Mouse (Mus musculus) neural tube, embryonic 10.5 days (tissue): ENCODE results near the gene 4930503B20Rik.

ENCODE experiments used
- DNase-seq: peaks from one replicate; pipeline ENCODE4 v3.0.0-alpha.2; 2017; ENCODE audit warnings: low spot score; ENCODE audit errors: extremely low spot score

4930503B20Rik gene

DNA sequence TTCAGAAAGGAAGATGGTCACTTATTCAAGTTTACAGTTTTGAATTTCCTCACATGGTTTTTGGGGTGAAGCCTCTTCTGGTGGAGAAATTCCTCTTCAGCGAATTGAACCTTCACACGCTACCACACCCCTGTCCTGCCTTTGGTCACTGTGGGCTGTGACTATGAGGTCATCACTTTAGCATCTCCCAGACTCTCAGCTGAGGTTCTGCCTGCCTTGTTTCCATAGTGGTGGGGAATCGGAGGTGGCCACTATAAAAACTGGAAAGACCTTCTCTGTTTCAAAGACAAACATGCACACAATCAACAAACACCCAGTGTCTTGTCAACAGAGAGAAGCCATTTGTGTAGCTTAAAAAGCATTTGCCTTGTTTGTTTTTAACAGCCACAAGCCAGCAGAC, at the start of gene 4930503B20Rik:
Gene 4930503B20Rik (minus strand): TSS at position 101 of the 400 bp plus-strand sequence.
- DNase-seq, result no peak

DNA sequence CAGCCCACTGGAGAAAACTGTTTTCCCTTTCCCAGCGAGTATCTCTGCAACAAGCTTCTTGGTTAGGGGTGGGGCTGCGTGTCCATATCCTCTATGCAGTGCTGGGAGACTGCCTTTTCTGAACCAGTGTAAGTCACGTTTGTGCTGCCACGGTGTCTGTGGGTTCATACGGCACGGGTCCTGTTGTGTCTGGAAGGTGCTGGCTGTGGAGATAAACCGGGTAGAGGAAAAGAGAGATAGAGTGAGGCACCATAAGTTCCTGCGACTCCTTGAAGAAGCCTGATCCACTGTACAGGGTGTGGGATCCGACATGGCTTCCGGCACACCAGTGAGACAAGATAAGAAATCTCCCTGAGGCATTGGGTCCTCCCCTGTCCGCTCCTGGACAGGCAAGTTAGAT, 48.9 kb upstream of the 4930503B20Rik start:
- DNase-seq, result no peak

DNA sequence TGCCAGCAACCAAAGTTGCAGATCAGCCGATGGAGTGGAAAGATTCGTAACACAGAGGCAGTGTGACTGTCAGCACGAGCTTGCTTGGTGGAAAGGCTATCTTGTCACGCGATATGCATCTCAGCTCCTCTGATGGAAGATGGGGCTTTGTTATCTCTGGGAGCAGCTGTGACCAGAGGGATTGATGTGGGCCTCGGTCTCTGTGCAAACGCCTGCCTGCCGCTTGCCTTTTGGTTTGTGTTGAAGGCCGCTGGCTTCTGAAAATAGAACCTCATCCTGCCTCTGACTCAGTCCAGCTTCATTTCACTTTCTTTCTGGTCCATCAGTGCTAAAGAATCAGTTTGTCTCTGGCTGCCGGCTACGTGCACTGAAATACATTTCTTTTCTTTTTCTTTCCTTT, 47.9 kb upstream of the 4930503B20Rik start:
- DNase-seq, result no peak

DNA sequence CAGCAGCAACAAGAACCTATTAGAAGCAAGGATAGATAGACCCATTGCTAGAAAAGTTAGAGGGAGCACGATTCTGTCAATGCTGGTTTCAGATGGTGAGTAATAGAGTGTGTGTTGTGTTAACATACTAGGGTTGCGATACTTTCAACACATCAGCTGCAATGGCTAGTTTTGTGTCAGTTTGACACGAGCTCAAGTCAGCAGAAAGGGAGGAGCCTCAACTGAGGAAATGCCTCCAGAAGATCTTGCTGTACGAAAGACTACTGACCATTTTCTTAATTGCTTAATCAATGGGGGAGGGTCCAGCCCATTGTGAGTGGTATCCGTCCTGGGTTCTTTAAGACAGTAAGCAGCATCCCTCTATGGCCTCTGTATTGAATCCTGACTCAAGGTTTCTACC, 41.4 kb upstream of the 4930503B20Rik start:
- DNase-seq, result no peak

GRCm38 (mm10) chr3:146687121-146687725, 36.1 kb upstream of the 4930503B20Rik start:
- DNase-seq, result no peak

DNA sequence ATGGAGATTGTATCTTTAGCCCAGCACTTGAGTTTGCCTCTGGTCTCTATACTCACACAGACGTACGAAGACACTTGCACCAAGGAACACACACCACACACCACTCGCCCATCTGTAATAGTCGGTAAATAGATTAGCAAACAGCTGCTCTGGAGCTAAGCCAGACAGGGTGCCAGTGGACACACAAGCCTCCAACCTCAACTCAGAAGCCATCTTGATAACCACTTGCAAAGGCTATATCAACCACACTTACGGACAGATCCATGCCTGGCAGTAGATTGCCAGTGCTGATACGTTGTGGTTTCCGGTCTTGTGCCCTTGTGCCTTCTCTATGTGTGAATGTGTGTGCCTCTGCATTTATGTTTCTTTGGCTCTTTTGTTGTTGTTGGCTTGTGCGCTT, 35.3 kb upstream of the 4930503B20Rik start:
- no peak for DNase-seq

DNA sequence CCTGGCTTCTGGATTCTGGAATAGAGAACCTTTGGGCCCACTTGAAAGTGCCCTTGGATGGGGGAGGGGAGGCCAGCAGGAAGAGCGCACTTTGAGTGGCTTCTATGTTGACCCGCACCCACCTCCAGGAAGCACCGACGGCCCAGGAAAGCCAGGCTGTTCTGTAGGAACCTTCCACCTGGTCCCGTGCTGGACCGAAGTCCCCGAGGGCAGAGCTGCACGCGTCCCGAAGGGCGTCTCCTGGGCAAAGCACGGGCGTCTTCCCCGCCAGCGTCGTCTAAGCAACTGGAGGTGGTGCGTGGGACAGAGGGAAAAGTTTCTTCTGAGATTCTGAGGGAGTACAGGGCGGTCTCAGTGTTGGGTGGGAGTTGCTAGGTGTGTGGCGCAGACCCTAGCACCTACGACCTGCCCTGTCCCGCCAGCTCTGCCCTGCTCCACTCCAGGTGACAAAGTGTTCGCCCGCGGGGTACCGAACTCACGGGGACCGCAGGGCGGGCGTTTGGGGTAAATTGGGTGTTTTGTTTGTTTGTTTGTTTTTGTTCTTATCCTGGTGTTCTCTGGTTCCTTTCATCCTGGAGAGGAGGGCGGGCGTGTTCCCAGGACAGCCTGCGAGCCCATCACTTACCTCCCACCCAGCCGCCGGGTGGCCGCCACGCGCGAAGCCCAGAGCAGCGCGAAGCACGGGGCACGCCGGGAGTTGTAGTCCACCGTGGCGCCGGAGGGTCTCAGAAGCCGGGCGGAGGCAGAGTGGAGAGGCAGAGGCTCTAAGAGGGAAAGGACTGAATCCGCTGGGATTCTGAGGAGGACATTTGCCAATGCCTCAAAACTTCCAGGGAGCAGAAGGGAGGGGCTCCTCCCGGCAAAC, 33.9 kb upstream of the 4930503B20Rik start, which contains the start of gene Samd13:
Gene Samd13 (minus strand): TSS at position 782 of the 865 bp plus-strand sequence.
- DNase-seq, result peak; percentile 80

- DNase-seq, result no peak
Observed at GRCm38 (mm10) chr3:146683095-146683494, 32.0 kb upstream of the 4930503B20Rik start.

GRCm38 (mm10) chr3:146682140-146682651, 31.1 kb upstream of the 4930503B20Rik start:
- no peak for DNase-seq

GRCm38 (mm10) chr3:146681696-146682095, 30.6 kb upstream of the 4930503B20Rik start:
- no peak for DNase-seq

- DNase-seq, result no peak
Observed at GRCm38 (mm10) chr3:146680625-146681024, 29.5 kb upstream of the 4930503B20Rik start.

DNA sequence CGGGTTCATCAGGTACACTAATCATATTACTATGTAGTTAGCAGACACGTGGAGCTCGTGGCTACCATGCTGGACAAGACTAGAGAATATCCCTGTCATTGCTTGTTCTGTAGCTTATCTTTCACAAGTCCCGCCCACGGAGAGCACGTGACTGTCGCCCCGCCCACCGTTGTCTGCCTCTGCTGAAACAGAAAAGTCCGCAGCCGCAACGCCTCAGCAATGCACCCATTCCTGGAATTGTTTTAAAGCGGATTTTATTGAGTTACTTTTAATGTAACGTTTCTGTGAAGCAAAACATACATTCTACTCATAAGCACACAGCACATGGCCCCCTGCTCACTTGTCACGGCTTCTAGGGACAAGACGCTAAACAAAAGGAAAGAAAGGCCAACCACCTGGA, 28.5 kb upstream of the 4930503B20Rik start:
- no peak for DNase-seq

GRCm38 (mm10) chr3:146676193-146676592, 25.1 kb upstream of the 4930503B20Rik start:
- DNase-seq, result no peak

DNA sequence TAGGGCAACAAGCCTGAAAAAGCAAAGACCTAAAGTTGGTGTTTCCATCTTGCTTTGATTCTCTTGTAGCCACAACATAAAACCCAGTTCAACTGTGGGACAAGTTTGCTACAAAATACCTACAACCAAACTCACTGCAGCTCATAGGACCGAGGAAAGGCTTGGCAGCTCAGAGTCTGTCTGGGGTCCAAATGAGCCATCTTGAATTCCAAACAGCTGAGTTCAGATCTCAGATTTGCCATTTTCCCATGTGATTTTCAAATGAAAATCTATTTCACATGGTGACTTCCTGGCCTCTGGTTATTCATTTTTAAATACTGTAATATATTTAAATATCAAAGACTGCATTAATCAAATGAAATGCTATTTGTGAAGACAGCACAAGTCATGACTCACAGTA, 24.0 kb upstream of the 4930503B20Rik start:
- DNase-seq, result no peak

DNA sequence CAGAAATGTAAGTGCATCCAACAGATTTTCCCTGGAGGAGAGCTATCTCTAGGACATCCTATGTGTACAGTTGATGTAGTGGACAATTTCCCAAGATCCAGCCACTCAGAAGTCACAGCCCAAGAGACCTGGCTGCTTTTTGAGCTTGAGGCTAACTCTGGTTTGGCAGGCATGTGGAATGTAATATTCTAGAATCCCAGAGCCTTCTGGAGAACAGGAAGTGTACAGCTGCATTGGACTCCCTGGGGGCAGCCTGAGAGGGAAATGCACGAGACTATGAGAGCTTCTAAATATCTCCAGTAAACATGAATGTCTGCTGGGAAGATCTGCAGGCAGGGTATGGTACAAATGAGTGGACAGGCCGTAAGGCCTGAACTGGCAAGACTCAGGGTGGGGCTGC, 20.0 kb upstream of the 4930503B20Rik start:
- DNase-seq, result no peak

DNA sequence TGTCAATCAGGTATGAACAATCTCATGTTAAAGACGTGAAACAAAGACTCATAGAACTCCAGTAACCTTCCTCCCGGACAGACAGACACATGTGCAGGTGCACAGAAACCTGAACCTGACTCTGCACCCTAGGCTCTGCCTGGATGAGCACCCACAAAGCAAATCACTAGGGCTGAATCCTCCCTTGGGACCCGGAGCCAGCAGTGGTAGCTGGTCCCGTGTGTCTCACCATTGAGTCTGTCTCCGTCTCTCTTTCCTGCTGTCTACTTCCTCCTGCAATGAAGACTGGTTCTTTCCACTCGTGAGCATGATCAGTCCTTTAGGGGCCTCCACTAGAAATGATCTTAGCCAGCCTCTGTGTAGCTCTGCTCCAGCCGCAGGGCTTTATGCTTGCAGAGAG, 10.8 kb upstream of the 4930503B20Rik start:
- no peak for DNase-seq

DNA sequence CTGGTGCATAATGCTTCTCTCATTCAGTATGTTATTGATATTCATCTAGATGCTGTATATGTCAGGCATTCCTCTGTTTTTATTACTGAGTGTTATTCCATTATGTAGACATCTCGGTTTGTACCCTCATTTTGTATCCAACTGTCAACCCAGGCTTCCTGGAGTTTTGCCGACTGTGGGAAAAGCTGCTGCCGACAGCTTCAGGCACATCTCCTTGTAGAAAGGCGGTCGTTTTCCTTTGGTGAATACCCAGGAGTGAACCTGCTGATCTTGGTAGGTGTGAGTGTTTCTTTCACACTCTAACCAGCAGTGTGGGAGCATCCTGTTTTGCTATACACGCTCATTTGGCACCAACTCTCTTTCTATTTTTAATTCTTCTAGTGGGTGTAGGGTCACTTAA, 9.9 kb upstream of the 4930503B20Rik start:
- DNase-seq, result no peak

- no peak for DNase-seq
Observed at GRCm38 (mm10) chr3:146659321-146659720, 8.2 kb upstream of the 4930503B20Rik start.

GRCm38 (mm10) chr3:146658061-146658639, 7.0 kb upstream of the 4930503B20Rik start:
- DNase-seq, result no peak

- DNase-seq, result no peak
Observed at GRCm38 (mm10) chr3:146657433-146657832, 6.3 kb upstream of the 4930503B20Rik start.

DNA sequence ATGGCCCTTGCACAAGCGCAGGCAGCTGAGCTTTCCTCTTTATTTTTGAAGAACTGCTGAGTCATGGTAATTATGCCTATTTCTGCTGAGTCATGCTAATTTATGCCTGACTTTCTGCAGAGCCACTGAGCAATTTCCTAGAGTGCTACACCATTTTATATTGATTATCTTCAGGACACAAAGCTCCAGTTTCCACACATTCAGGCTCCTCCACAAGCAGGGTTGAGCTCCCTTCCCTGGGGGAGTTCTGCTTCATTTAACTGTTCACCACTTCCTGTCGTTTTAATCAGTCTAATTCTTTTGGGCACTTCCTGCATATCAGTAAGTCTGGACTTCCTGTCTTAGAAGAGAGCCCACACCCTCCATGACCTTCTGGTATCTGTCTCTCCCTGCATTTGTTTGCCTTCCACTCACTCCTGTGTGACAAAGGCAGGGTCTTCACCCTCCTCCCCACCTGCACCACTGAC, 4.0 kb upstream of the 4930503B20Rik start:
- no peak for DNase-seq

DNA sequence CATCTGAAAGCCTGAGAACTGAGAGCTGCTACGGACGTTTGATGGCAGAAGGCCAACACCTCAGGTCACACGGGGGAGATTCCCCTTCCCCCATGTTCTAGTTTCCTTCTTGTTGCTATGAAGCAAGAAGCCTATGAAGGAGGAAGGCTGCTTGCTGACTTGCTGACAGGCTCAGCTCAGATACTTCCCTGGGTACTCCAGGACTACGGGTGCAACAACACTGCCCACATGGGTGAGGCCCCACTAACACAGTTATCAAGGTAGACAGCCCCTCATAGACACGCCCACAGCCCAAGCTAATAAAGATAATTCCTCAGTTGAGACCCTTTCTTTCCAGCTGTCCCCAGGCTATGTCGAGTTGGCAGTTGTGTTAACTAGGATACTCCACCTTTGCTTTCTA, 2.6 kb upstream of the 4930503B20Rik start:
- no peak for DNase-seq
